Mouse (Mus musculus) cerebellum, adult 9-10 months (tissue): ENCODE results near the gene Apool.

Experiments used
- DNase-seq: peaks from one replicate; pipeline ENCODE4 v3.0.0; 2022

Gene Apool

GRCm38 (mm10) chrX:112310804-112311530, at the start of gene Apool:
Gene Apool (plus strand): TSS chrX:112311334.
- DNase-seq = peak; percentile 79

GRCm38 (mm10) chrX:112273550-112273949, 37.6 kb upstream of the Apool start:
- no peak for DNase-seq

- DNase-seq = no peak
Measured at GRCm38 (mm10) chrX:112311531-112311887, 375 bp downstream of the Apool start.

DNA sequence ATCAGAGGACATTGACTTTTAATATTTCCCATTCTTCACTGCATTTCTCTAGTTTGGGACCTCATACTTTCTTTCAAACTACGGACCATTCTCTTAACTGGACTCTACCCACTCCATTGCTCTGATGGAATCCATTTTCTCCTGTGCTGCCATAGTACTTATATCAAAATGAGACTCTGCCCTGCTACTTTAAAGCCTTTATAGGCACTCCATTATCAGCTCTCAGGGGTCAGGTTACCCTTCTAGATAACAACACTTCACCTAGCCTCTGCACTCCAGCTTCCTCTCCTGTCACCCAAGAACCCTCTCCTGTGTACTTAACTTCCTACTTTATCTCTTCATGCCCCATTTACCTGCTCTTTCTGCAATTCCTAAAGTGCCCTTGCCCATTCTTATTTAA, 960 bp downstream of the Apool start:
- DNase-seq = no peak

DNA sequence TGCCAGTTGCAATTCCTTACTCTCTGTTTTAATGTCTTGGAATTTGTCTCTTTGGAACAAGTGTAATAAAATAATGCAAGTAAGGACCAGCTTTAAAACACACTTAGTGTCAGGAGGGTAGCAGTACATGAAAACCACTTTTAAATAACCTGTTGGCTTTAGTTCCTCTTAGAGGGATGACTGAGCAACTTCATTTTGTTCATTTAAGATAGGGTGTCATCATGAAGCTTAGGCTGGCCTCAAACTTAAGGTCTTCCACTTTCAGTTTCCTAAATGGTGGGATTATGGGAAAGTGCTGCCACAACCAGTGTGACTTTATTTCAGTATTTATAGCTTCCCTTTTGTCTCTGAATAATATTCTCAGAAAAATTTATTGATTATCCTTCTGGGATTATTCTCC, 9.1 kb downstream of the Apool start:
- no peak for DNase-seq

DNA sequence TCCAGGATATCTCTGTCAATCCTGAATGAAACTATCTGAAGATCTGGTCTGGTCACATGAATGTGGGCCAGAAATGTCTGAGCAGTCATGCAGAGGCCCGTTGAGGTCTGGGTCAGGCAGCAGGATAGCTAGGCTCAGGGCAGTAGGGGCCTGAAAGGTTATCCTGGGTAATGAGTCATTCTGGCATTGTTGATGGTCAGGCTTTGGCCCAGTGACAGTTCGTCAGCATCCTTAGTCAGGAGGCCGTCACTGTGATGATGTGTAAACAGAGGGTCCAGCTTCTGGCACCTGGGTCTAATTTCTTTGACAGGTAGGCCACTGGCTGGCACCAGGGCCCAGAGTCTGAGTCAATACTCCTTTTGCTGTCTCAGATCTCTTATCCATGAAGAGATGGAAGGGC, 28.4 kb downstream of the Apool start:
- DNase-seq = no peak

DNA sequence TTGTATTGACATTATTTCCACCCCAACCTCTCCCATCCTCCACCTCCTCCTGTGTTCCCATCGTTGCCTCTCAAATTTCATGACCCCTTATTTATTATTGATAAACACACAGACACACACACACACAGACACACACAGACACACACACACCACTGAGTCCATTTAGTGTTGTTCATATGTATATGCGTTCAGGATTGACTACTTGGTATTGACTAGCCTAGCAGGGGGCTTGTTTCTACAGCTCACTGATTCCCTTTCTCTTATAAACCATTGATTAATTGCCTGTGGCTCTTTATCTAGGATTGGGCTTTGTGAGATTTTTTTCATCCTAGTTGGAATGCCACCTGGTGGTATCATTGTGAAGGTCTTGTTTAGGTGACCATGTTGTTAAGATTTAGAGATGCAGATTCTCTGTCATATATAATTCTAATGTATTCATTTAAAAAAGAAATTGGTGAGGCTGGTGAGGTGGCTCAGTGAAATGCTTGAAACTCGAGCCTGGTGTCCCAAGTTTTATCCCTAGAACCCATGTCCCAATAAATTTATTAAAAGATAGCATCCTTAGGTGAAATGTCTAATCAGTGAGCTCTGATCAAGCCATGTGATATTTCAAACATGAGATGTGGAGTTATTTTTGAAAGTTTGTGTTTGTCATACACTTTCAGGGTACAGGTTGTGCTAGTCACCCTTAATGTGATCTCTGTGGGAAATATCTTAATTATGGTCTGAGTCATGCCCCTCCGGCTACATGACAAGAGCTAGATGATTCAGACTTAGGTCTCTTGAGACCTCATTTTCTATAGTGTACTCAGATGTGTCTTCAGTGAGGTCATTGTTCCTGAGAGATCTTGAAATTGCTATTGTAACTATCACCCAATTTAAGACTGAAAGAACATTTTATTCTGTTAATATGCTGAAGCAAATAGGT, 36.6 kb downstream of the Apool start:
- DNase-seq = no peak

- DNase-seq = peak; percentile 28
Measured at GRCm38 (mm10) chrX:112348395-112348791, 37.3 kb downstream of the Apool start.

DNA sequence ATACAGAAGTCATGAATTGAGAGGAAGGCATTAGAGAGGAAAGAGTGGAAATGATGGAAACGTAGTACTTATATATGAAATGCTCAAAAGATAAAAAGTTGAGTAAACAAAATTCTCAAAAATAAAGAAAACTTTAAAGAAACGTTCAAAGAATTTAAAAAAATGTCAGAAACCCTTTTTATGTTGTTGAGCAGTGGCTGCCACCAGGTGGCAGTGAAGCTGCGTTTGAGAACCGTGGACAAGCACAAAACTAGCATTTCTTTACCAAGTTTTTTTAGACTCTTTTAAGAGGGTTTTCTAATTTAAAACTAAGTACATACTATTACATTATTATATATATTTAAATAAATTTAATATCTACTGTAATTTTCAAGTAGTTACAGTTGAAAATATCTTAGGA, 57.3 kb downstream of the Apool start:
- no peak for DNase-seq

- peak; percentile 67 for DNase-seq
Measured at GRCm38 (mm10) chrX:112370577-112371410, 59.7 kb downstream of the Apool start.

- no peak for DNase-seq
Measured at GRCm38 (mm10) chrX:112406679-112407078, 95.5 kb downstream of the Apool start, which contains the start of gene Satl1. Gene Satl1 (minus strand): TSS chrX:112406779.

DNA sequence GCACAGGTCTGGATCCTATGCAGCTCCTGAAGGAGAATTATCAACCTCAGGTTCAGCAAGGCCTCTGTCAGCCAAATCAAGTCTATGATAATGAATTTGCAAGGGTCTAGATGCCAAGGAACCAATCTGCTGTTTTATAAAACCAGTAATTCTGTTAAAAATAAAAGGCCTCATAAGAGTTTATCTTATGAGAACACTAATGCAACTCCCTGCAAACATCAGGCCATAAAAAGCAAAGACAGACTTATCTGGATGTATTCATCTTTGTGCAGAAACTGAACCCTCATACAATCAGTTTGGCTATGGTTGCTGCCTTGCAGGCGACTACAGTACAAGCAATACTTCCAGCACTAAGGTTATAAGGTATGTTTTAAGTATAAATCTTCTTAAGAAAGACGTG, 101.2 kb downstream of the Apool start:
- no peak for DNase-seq
